Mouse (Mus musculus): Measurements from ENCODE around the gene Usp29.
A peak's percentile ranks its signal among the peaks of the same experiment; 100 is the strongest.

Usp29 gene

DNA sequence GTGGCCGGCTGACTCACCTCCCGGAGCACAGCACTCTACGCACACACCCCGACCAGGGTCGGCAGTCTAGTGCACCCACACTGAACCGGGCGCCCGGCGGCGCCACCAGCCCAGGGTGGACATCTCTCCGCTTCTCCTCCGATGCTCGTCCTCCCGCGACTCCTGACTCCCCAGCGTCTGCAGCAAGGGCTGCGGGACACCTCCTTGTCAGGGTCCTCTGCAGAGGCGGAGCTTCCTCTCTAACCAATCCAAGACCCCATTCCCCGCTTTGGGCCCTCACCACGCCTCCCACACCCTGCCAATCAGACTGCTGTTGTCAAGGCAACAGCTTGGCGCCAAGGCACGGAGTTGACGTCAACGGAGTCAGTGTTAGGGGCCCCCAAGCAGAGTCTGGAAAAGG, at the start of gene Usp29, which contains the start of gene Peg3:
Gene Usp29 (plus strand): TSS at position 338 of the 400 bp plus-strand sequence.
Gene Peg3 (minus strand): TSS at position 191 of the 400 bp plus-strand sequence.
- peak; percentile 90 to 93 for DNase-seq

DNA sequence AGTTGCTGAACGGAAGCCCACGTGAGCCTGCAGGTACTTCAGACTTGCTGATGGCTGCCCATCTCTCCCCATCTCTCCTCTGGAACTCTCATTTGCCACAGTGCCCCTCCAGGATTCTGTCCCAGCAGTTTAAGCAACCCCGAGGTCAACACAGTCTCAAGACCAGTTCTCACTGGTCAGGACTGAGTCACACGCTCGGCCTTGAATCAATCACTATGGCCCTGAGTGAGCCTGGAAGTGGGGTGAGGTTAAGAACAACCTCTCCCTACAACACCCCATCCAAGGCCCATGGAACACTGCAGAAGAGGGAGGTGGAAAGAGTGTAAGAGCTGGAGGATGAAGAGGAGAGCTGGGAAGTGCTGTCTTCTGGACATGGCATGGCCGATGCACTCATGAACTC, 44.9 kb upstream of the Usp29 start:
- no peak for DNase-seq

DNA sequence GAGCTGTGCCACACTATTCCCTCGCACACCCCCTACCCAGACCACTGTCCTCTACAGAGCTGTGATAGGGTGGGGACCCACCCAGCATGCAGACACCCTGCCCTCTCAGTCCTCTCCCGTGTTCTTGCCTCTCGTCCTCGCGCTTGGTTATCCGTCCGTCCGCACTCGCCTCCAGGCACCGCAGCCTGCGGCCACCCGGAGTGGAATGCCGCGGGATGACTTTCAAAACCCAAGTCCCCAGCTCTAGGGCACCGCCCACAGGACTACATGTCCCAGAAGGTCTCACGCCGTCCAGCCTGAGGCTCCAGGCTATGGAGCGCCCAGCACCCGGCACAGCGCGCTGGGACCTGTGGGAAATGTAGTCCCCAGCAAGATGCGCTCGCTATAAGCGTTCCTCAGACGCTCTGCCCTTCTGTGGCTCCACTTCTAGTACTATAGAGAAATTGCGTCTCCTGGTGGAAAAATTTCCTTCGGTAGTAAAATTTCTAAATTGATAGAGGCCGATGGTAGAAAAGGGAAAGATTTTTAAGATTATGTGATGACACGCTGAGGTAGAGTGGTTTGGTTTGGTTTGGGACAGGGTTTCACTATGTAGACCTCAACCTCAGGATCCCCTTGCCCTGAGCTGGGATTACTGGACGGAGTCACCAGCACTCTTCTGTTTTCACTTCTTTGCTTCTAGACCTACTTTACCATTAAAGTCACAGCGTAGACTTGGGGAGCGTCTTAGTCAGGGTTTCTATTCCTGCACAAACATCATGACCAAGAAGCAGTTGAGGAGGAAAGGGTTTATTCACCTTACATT, 33.9 kb upstream of the Usp29 start, which contains the start of gene Zim1:
Gene Zim1 (minus strand): TSS at position 210 of the 805 bp plus-strand sequence.
- peak; percentile 86 to 93 for DNase-seq

DNA sequence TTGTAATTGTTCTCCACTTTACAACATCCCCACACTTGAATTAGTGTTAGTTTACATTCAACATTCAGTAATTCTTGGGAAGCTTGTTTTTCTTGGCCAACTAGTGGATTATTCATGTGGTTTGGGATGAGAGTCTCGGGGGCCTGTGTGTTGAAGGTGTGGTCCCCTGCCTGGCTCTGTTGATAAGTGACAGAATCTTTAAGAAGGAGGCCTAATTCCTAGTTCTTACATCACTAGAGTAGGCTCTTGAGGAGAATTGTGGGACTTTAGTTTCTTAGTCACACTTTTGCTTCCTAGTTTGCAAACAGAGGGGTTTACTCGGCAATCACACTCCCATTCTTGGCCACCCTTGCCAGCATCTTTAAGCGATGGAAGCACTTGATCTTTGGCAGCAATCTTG, 31.1 kb upstream of the Usp29 start:
- no peak for DNase-seq

DNA sequence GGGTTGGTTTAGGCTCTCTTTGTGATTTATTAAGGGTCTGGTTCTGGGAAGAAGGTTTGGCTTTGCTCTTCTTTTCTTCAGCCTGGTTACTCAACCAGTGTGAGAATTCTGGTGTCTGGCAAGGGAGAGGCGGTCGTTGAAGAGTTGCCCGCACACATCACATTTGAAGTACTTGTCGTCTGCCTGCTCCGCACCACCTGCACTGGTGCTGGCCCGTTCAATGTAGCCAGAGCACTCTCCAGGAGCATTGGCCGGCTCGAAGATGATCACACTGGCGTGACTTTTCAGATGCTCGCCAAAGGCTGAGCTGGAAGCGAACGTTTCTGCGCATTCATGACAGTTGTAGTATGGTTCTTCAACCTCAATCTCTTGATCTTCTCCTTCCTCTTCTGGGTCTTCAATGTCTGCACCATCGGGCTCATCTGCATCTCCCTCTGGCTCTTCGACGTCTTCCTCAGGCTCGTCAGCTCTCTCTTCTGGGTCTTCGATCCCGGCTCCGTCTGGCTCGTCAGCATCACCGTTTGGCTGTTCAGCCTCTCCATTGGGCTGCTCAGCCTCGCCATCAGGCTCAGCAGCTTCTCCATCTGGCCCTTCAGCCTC, 22.9 kb upstream of the Usp29 start:
- no peak for DNase-seq

DNA sequence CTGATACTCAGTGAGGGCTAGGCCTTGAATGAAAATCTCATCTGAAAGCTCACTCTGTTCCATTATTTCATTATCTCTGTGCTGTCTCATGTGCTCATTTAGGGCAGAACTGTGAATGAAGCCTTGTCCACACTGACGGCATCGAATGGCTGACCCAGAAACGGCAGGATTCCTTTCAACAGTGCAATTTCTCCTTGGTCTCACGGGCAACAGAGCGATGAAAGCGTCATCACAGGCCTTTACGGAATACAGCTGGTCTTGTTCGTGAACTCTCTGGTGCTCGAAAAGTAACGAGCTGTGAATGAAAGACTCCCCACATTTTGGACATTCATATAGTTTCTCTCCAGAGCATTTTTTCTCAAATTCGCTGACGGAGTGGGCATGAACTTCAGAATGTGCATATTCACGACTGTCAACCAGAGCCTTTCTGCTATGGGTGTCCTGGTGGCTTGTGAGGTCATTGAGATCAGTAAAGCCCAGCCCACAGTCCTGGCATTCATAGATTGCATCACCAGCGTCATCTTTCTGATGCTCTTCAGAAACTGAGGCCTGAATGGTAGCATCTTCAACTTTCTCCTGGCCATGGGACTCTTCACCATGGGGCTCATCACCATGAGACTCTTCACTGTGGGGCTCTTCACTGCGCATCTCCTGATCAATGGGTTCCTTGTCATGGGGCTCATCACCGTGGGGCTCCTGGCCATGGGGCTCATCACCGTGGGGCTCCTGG, 21.8 kb upstream of the Usp29 start:
- no peak for DNase-seq

DNA sequence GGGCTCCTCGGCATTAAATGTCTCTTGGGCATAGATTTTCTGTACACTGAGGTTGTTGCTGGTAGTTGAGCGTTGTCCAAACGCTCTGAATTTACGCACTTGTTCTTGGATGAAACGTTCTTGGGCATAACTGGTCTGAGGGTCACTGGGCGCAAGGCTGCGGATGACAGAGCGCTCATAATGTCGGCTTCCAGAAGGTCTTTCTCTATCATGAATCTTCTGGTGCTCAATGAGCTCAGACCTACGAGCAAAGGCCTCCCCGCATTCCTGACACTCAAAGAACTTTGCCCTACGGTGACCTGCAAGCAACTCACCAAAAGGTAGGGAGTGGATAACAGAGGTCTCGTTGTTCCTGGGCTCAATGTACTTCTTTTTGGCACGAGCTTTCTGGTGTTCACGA, 21.0 kb upstream of the Usp29 start:
- DNase-seq: no peak

DNA sequence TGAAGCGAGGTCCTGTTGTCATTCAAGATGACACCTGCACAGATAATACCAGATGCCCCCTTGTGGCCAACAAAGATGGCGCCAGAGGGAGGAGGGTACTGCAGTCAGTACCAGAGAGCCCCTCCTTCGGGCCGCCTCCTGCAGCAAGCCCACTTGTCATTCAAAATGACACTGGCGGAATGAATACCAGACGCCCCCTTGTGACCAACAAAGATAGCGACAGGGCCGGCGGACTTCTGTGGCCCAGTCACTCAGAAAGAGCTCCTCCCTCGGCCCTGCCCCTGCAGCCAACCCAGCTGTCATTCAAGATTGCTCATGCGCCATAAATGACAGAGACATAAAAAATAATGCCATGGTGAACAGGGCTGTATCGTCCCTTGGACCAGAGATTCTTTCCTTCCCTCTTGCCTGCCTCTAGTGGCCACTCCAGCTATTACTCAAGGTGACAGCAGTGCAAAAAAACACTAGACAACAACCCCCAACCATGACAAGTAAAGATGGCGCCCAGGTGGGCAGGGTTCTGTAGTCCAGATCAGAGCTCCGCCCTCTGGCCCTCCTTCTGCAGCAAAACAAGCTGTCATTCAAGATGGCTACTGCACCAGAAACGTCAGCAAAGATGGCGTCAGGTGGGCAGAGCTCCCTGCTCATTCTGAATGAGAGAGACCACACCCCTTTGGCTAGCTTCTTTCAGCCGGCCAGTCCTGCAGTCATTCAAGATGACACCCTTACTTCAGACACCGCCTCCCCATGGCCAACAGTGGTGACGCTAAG, 2.8 kb upstream of the Usp29 start:
- peak; percentile 86 to 91 for DNase-seq

DNA sequence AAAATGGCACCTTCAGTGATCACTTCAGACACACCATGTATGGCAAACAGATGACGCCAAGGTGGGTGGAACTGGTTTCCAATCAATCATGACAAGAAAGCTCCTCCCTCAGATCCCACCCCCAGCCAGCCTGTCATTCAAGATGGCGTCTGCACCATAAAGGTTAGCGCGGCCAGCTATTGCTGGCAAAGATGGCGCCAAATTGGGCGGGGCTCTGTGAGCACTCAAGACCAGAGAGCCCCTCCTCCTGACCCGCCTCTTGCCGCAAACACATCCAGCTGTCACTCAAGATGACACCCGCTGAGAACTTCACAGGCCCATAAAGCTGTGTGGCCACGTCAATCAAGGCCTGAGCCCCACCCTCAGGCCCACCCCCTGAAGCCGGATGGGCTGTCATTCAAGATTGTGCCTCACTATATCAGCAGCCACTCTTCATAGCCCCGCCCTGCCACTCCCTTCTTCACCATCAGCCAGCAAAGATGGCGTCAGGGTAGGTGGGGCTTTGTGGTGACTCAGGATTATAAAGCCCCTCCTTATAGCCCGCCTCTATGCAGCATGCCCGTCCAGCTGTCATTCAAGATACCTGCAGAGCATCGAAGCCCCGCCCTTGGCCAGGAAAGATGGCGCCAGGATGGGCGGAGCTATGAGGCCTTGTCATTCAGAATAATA, 2.0 kb upstream of the Usp29 start:
- peak; percentile 89 to 94 for DNase-seq

DNA sequence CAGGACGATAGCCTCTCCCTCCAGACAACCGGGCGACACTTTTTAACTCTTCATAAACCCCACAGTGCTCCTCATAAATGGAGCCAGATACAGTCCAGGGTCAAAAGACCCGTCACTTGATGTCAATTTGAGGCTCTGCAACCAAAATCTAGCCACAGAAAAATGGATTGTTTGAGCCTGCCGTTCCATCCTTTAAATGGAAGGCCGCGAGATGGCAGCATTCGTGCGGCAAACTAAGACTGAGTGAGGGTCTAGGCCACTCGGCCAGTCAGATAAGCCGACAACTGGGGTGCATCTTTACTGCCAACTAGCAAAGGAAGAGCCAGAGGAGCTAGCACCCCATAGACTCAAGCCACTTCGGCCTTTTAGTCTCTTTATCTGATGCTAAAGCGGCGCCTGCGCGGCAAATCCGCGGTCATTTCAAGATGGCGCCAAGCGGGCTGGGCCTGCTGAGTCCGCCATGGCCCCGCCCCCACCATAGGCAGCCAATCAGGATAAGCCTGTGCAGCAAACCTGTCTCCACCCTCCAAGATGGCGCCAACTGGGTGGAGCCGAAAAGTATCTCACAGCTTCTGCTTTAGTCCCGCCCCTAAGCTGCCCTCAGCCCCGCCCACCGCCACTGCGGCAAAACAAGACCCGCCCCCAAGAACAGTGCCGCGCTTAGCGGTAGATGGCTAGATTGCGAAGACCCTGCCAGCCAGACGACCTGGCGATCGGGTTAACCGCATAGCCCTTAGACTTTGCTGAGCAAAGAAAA, 1.1 kb upstream of the Usp29 start:
- peak; percentile 94 to 98 for DNase-seq

DNA sequence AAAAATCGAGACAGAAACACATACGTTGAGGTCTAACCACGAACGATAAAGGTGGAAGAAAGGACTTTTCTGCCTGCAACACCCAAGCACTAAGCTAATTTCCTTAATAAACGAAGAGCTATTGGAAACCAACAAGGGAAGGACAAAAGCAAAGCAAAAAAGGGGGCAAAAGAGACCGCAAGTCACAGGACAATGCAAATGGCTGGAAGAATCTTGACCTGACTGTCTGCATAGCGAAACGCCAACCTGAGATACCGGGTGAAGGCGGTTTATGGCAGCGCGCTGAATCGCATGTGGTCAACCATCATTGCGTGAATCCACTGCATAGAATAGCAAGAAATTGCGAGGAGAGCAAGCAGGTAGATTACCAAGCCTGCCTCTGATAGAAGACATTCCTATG, 423 bp downstream of the Usp29 start:
- DNase-seq: peak; percentile 56

DNA sequence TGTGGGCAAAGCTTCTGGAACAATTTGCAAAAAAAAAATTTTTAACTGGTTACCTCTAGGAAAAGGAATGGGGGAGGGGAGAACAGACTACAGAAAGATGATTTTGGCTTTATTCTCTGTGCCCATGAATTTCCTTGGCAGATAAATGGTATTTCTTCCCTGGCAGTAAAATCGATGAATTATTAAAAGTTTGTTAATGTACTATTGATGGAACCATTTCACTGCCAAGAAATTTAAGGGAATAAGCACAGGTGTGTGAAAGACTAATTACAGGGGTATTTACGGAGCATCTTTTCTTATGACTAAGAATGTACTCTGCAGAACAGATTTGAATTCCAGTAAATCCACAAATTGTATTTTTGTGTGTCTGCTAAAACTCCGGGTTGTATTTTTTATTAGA, 995 bp downstream of the Usp29 start:
- DNase-seq: no peak

DNA sequence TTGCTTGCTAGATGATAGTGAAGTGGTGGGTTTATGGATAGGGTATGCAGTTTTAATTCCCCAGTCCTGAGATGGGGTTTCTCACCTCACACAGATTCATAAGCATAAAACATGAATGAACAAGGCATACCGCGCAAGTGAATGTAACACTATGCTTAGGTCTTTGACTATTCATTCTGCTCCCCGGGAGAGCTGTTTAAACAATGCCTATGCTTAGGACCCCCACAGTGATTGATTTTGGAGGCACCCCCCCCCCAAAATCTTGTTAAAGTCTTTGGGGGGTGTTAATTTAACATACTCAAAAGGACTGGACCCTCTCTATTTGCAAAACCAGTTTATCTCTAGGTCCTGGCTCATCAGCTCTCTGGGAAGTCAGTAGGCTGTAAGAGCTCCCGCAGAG, 1.6 kb downstream of the Usp29 start:
- DNase-seq: no peak

DNA sequence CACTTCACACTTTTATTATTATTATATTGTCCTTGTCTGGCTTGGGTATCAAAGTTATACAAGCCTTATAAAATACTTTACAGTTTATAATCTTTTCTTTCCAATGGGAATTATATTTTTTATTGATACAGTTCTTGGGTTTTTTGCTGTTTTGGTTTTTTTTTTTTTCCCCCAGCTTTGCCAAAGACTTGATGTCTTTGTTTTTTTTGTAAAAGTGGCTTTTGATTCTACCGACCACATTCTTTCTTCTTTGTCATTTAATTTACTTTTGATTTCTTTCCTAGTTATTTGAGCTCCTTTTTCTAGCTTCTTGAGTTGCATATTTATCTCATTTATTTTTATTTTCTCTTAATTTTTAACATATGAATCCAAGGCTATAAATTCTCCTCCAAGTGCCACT, 5.7 kb downstream of the Usp29 start:
- no peak for DNase-seq

DNA sequence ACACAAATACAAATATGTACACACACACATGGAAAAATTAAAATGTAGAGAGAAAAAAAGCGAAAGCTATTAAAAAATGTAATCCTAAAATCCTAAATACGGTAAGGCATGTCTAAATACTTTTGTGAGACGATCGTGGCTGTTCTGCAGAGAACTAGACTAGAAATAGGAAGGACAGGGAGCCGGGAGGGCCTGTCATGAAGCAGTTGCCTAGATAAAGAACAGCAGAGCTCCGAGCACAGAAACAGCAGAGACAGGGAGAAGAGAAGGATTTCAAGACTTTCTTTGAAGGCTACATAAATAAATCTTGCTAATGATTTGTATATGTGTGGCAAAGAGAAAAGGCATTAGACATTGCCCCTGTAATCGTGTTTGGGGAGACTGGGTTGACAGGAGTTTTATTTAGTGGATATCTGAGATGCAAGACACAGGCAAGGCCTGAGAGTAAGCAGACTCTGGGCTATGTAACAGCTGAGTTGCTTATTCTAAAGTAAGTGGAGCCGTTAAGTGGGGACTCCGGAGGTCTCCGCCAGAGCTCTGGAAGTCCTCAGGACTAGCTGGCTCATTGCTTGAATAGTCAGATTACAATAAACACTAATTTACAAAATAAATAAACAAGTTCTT, 14.0 kb downstream of the Usp29 start:
- no peak for DNase-seq

DNA sequence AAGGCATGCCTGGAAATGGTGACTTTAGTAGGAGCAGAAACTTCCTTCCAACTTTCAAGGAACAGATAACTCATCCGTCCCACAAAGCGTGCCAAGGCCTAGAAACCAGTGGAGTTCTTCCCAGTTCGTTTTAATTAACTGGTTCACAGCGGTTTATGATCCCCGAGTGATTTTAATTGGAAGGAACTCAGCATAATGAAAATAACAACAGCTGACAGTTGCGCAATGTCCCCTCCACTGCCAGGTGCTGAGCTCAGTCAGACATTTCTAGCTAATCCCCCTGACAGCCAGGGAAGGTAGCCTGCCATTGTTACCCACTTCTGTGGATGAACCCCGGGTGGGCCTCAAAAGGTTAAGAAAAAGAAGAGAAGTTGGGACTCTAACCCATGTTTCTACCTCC, 18.8 kb downstream of the Usp29 start:
- no peak for DNase-seq

DNA sequence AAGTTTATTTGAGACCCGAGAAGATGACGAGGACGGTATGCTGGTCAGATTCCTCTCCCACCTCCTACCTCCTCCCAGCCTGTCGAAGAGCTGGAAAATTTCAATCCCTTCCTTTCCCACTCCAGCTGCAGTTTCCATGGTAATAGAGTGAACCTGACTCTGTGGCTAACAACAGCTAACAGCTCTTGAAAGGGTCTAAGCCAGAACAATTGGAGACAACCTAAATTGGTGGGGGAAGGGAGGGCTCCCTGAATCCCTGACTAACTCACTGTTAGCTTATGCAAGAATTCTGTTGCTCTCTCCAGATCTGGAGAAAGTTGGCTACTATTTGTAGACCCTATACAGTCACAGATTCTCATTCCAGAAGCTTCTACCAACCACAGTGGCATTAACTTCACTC, 23.1 kb downstream of the Usp29 start:
- DNase-seq: no peak

DNA sequence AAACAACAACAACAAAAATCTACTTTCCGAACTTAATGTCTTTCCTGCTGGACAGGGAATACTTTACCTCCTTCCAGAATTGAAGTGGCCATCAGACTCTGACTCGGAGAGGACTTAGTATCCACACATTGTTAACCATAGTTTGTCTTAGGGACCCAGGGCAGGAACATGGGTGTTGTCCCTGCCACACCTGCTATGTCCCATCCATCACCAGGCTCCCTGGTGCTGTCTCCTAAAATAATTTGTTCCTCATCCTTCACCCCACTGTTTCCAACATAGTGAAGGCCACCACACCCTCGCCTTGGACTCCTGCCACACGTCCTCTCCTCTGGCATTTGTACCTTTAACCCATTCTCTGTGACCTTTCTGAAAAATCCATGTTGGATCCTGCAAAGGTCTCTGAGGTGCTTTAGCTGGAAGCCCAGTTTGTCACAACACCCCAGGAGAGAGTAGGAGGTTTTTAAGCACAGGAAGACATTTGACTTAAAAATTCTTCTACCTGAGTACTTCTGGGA, 26.5 kb downstream of the Usp29 start:
- DNase-seq: no peak

DNA sequence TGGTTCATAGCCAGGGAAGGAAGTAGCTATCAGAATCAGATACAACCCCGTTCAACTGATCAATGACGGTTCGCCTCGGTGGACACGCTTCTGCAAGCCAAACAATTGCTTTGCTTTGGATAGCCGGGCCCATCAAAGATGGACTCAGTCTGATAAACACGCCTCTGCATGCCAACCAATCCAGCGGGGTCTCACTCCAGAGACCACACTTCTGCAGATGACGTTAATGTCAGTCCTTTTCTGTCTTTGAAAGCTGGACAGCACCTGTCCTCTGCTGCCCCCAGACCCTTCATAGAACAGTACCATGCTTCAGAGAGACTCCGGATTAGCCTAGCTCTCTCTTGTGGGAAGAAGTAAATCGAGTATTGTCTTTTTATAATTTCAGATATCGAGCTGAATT, 29.3 kb downstream of the Usp29 start:
- DNase-seq: no peak

DNA sequence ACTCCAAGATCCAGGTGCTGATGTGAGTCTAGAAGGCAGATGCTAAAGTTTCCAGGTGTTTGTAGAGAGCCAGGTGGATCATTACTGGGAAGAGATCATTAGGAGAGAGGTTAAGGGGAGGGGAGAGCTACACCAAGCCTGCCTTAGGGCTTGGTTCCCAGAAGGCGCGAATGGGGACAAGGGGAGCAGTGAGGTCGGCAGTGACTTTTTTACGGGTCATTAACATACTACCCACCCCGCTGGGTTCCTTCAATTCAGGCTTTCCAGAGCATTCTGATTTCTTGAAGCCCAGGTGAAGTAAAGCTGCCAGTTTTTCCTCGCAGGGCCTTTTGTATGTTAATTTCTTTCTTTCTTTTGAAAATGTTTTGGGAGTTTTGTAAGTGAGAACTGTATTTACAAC, 29.8 kb downstream of the Usp29 start:
- no peak for DNase-seq

DNA sequence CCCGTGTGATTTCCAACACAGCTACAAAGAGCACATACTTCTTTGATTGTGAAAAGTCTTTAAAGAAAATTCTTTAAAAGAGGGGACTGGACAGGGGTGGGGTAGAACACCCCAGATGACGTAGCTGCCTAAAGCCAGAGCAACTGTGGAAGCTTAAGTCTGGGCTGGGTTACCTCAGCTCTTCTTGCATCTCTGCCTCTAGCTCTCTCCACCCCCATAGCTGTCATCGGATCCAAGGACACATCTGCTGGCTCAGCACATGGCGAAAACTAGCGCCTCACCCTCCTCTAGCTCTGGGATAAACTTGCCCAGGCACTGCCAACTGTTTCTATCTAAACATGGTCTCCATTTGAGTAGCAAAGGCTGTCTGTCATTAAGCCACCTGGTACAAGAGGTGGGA, 34.9 kb downstream of the Usp29 start:
- no peak for DNase-seq

All from cerebellum, postnatal 25 days (tissue).